Mouse (Mus musculus) olfactory bulb, adult 2 months (tissue): Measurements from ENCODE around the gene Mrpl49.

Experiments used
- CTCF ChIP-seq: fragments of 200-500 bp; IDR thresholded peaks from 2 replicates; pipeline ENCODE4 v1.5.1; 2012; ENCODE audit warnings: low read depth, mild to moderate bottlenecking, low read length, moderate library complexity; ENCODE audit not compliant: insufficient read depth
- POLR2A ChIP-seq: fragments of 200-500 bp; IDR thresholded peaks from 2 replicates; pipeline ENCODE4 v1.6.1; 2012; ENCODE audit warnings: mild to moderate bottlenecking, low read depth, low read length, moderate library complexity; ENCODE audit not compliant: insufficient read depth

GRCm38 (mm10) chr19:6073889-6074288 lies 16.3 kb upstream of the Mrpl49 start:
- TF ChIP-seq CTCF (no peak), POLR2A (no peak)
